Mouse (Mus musculus) kidney, adult 11 months (tissue): Measurements from ENCODE around the gene Atf2.
A peak's percentile ranks its signal among the peaks of the same experiment; 100 is the strongest.

ENCODE experiments used
- DNase-seq: peaks from one replicate; pipeline ENCODE4 v3.0.0; 2022

Gene Atf2

DNA sequence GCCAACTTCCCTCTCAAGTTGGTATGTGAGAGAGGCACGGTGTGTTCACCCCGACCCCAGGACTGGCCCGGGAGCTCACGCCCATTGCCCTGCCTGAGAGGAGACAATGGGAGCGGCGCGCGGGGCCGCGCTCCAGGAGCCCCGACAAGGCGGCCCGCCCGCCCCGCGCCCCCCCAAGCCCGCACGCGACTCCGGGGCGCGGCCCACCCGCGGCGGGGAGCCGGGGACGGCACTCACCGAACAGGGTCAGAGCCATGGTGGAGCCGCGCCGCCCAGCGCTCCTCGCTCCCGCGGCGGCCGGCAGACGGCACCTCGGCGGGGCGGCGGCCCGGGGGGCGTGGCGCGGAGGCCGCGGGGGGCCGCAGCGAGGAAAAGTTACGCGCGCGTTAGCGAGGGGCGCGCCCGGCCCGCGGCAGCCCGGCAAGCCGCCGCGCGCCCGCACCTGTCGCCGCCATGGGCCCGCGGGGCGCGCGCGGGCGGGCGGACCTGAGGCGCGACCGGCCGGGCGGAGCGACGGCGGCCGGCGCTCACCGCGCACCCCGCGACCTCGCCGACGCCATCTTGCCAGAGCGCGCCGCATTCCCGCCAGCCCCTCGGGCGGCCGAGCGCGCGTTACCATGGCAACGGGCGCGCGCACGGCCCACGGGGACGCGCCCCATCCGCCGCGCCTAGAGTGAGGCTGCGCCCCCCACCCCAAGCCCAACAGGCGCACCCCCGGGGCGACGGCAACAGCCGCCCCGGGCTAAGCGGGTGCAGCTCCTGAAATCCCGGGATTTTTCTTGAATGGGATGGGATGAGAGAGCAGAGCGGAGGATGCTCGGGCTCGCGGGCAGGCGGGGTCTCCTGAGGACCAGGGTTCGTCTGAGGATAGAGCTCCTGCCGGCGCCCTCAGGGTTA is 117.4 kb downstream of the Atf2 start, which contains the start of gene Chn1:
Gene Chn1, minus strand, starts transcription at position 561 of the 897 bp plus-strand sequence.
- DNase-seq, result peak; percentile 32

DNA sequence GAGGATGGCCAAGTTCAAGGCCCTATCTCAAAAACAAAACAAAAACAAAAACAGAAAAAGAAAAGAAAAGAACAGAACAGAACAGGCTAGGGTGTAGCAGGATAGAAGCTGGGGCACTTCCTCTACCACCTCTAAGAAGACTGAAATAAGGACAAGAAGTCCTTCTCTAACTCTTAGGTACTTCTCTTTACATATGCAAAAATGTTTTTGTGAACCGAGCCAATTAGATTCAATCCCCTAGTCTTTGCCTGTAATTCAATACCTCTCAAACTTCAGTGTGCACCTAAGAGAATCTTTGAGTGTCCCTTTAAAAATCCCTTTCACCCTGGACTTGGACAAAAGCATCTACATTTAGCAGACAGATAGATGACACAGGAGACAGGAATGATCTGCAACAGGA is 119.5 kb downstream of the Atf2 start:
- DNase-seq, result no peak

- no peak for DNase-seq
Measured at GRCm38 (mm10) chr2:73768669-73769068, 123.8 kb downstream of the Atf2 start.
